Mouse (Mus musculus): ENCODE data around the gene Sept8.

Gene Sept8

GRCm38 (mm10) chr11:53566646-53567045 lies 47.6 kb downstream of the Sept8 start:
- no peak for DNase-seq (ENCODE audit: inconsistent age in 2 of 2, low spot score in 1 of 2)

GRCm38 (mm10) chr11:53567224-53568014 lies 48.4 kb downstream of the Sept8 start, which contains the start of gene Kif3a:
Gene Kif3a, plus strand, starts transcription at chr11:53567379.
- peak; percentile 96 to 98 for DNase-seq (ENCODE audit: inconsistent age in 2 of 2, low spot score in 1 of 2)

- no peak for DNase-seq (ENCODE audit: inconsistent age in 2 of 2, low spot score in 1 of 2)
Measured at GRCm38 (mm10) chr11:53580562-53580961, 61.5 kb downstream of the Sept8 start.

- DNase-seq (ENCODE audit: inconsistent age in 2 of 2, low spot score in 1 of 2) = no peak
Measured at GRCm38 (mm10) chr11:53583151-53583550, 64.1 kb downstream of the Sept8 start.

- DNase-seq (ENCODE audit: inconsistent age in 2 of 2, low spot score in 1 of 2) = peak in 1 of 2 experiments; percentile 51
Measured at GRCm38 (mm10) chr11:53584849-53585248, 65.8 kb downstream of the Sept8 start.

GRCm38 (mm10) chr11:53585510-53585909 lies 66.5 kb downstream of the Sept8 start:
- DNase-seq (ENCODE audit: inconsistent age in 2 of 2, low spot score in 1 of 2) = peak in 1 of 2 experiments; percentile 31

- DNase-seq (ENCODE audit: inconsistent age in 2 of 2, low spot score in 1 of 2) = no peak
Measured at GRCm38 (mm10) chr11:53588279-53588678, 69.2 kb downstream of the Sept8 start.

- DNase-seq (ENCODE audit: inconsistent age in 2 of 2, low spot score in 1 of 2) = peak in 1 of 2 experiments; percentile 55
Measured at GRCm38 (mm10) chr11:53590368-53590768, 71.3 kb downstream of the Sept8 start.

- DNase-seq (ENCODE audit: inconsistent age in 2 of 2, low spot score in 1 of 2) = no peak
Measured at GRCm38 (mm10) chr11:53591116-53591515, 72.1 kb downstream of the Sept8 start.
